Mouse (Mus musculus) forebrain, embryonic 13.5 days (tissue): ENCODE data around the gene Spout1. TPM values are rescaled to one million over a fixed set of nuclear protein-coding genes. Genes with fewer than 3 reads are reported as not detected.
"Not testable (repeated sequence)": the region's sequence is repeated elsewhere in the genome, so short reads cannot be mapped to it uniquely, and the experiment has no call there.

Experiments used
- ATAC-seq: fragments of 200-750 bp; cut with Nextera tagmentation; 2 replicates; pipeline ENCODE4 v1.8.0; 2017
- H3K27ac ChIP-seq: fragments of 300-500 bp; sonication (generic); 2 replicates; pipeline ENCODE4 v1.5.1; 2015; ENCODE audit warnings: inconsistent platforms, mild to moderate bottlenecking, moderate library complexity
- H3K27me3 ChIP-seq: fragments of 300-500 bp; sonication (generic); 2 replicates; pipeline ENCODE4 v1.6.1; 2015; ENCODE audit warnings: mild to moderate bottlenecking, inconsistent platforms
- H3K36me3 ChIP-seq: fragments of 300-500 bp; sonication (generic); 2 replicates; pipeline ENCODE4 v1.6.1; 2015; ENCODE audit warnings: mild to moderate bottlenecking, inconsistent platforms; ENCODE audit not compliant: poor library complexity, severe bottlenecking
- H3K4me1 ChIP-seq: fragments of 300-500 bp; sonication (generic); 2 replicates; pipeline ENCODE4 v1.6.1; 2015; ENCODE audit warnings: inconsistent platforms
- H3K4me2 ChIP-seq: fragments of 300-500 bp; sonication (generic); 2 replicates; pipeline ENCODE4 v1.6.1; 2015; ENCODE audit warnings: inconsistent platforms, mild to moderate bottlenecking, moderate library complexity
- H3K4me3 ChIP-seq: fragments of 300-500 bp; sonication (generic); 2 replicates; pipeline ENCODE4 v1.5.1; 2015; ENCODE audit warnings: mild to moderate bottlenecking, inconsistent platforms
- H3K9ac ChIP-seq: fragments of 300-500 bp; sonication (generic); 2 replicates; pipeline ENCODE4 v1.6.1; 2015; ENCODE audit warnings: mild to moderate bottlenecking, inconsistent platforms
- H3K9me3 ChIP-seq: fragments of 300-500 bp; sonication (generic); replicated peaks from 2 replicates; pipeline ENCODE4 v1.6.1; 2016; ENCODE audit warnings: inconsistent platforms
- WGBS: fragments of 180-500 bp; shearing (Covaris S2); methylation state at CpG from one replicate; pipeline ENCODE4 v1.1.7; 2015; 5-methylcytosine and 5-hydroxymethylcytosine counted together
- polyA plus RNA-seq: library from polyadenylated mRNA; unstranded; fragments of >200 nt; fragmentation: Nextera tagmentation; extraction: Ambion mirVana; gene quantifications from 2 replicates; pipeline ENCODE4 v1.2.1, GENCODE M21; 2015

The Spout1 gene
- polyA plus RNA-seq, 1 experiment from 2014 or later: 62.1 TPM

- Histone ChIP-seq H3K36me3 (peaks cover 44% of the 10 kb centered on the region), H3K4me2 (no peak overlapping the region), H3K27ac (no peak overlapping the region), H3K9me3 (no peaks in the 10 kb centered on the region), H3K9ac (no peak overlapping the region), H3K4me1 (peaks cover 22% of the 10 kb centered on the region), H3K27me3 (no peaks in the 10 kb centered on the region), H3K4me3 (no peak overlapping the region)
- WGBS: 91% methylated on average over 8 of the region's 8 CpGs
- ATAC-seq: no peak
These were observed 2.4 kb downstream of the Spout1 start for GRCm38 (mm10) chr2:30175897-30176296.

GRCm38 (mm10) chr2:30173541-30174240, 4.6 kb downstream of the Spout1 start:
- ATAC-seq: no peak
- Histone ChIP-seq H3K27me3 (no peaks in the 10 kb centered on the region), H3K36me3 (peaks cover 44% of the 10 kb centered on the region), H3K4me2 (no peak overlapping the region), H3K27ac (no peak overlapping the region), H3K4me1 (peaks cover 22% of the 10 kb centered on the region), H3K9ac (no peak overlapping the region), H3K9me3 (no peaks in the 10 kb centered on the region), H3K4me3 (no peak overlapping the region)
- 96% methylated on average over 20 of the region's 20 CpGs for WGBS

GRCm38 (mm10) chr2:30171997-30172382, 6.3 kb downstream of the Spout1 start:
- peaks cover 8% of the 10 kb centered on the region; the same call in 1 of the 2 replicates for H3K9me3 ChIP-seq
- H3K4me3 ChIP-seq: peak overlapping the region; percentile 63
- 1% methylated on average over 19 of the region's 19 CpGs for WGBS
- peak overlapping the region; percentile 76 for H3K9ac ChIP-seq
- H3K27ac ChIP-seq: peak overlapping the region; percentile 91
- peaks cover 12% of the 10 kb centered on the region for H3K4me1 ChIP-seq
- peaks cover 44% of the 10 kb centered on the region for H3K36me3 ChIP-seq
- ATAC-seq: peak; percentile 46
- peak overlapping the region; percentile 91 for H3K4me2 ChIP-seq
- H3K27me3 ChIP-seq: no peaks in the 10 kb centered on the region

- ATAC-seq: peak; percentile 96
- H3K27me3 ChIP-seq: no peaks in the 10 kb centered on the region
- peak within 1 kb of the TSS; percentile 91 for H3K27ac ChIP-seq
- peak within 1 kb of the TSS; percentile 63 for H3K4me3 ChIP-seq
- H3K9ac ChIP-seq: peak within 1 kb of the TSS; percentile 76
- peak within 1 kb of the TSS; percentile 91 for H3K4me2 ChIP-seq
- H3K36me3 ChIP-seq: peaks cover 41% of the 10 kb centered on the region
- H3K4me1 ChIP-seq: peaks cover 11% of the 10 kb centered on the region
- peaks cover 13% of the 10 kb centered on the region for H3K9me3 ChIP-seq
- WGBS: under 1% methylated on average over 75 of the region's 75 CpGs
These were observed 6.8 kb downstream of the Spout1 start, which contains the start of gene Endog for GRCm38 (mm10) chr2:30171371-30171996. TSS of gene Endog (plus strand) at chr2:30171493.

GRCm38 (mm10) chr2:30166677-30167076, 11.6 kb downstream of the Spout1 start:
- H3K4me1 ChIP-seq: peaks cover 3% of the 10 kb centered on the region; the same call in 1 of the 2 replicates
- no peak overlapping the region for H3K4me3 ChIP-seq
- no peaks in the 10 kb centered on the region for H3K27me3 ChIP-seq
- no peak for ATAC-seq
- H3K4me2 ChIP-seq: no peak overlapping the region
- no peaks in the 10 kb centered on the region for H3K36me3 ChIP-seq
- no peak overlapping the region for H3K9ac ChIP-seq
- no peak overlapping the region for H3K27ac ChIP-seq
- WGBS: 63% methylated on average over 4 of the region's 4 CpGs
- peaks cover 17% of the 10 kb centered on the region for H3K9me3 ChIP-seq

- 57% methylated on average over 9 of the region's 9 CpGs for WGBS
- Histone ChIP-seq H3K4me3 (no peak overlapping the region), H3K4me2 (no peak overlapping the region), H3K4me1 (no peaks in the 10 kb centered on the region), H3K27me3 (no peaks in the 10 kb centered on the region), H3K9ac (no peak overlapping the region), H3K27ac (no peak overlapping the region), H3K9me3 (peaks cover 17% of the 10 kb centered on the region), H3K36me3 (no peaks in the 10 kb centered on the region)
- ATAC-seq: no peak
These were observed 13.8 kb downstream of the Spout1 start for GRCm38 (mm10) chr2:30164340-30164932.

- H3K27ac ChIP-seq: no peak overlapping the region
- H3K4me3 ChIP-seq: no peak overlapping the region
- ATAC-seq: no peak
- no peak overlapping the region for H3K9ac ChIP-seq
- no peaks in the 10 kb centered on the region for H3K36me3 ChIP-seq
- H3K4me2 ChIP-seq: no peak overlapping the region
- peaks cover 7% of the 10 kb centered on the region for H3K9me3 ChIP-seq
- no peaks in the 10 kb centered on the region for H3K4me1 ChIP-seq
- no peaks in the 10 kb centered on the region for H3K27me3 ChIP-seq
These were observed 16.4 kb downstream of the Spout1 start for GRCm38 (mm10) chr2:30161809-30162208.

- not testable (repeated sequence) for ATAC-seq, H3K27me3 ChIP-seq
These were observed 18.4 kb downstream of the Spout1 start for GRCm38 (mm10) chr2:30159871-30160270.

GRCm38 (mm10) chr2:30152616-30153015, 25.6 kb downstream of the Spout1 start:
- Histone ChIP-seq H3K27me3 (no peaks in the 10 kb centered on the region), H3K27ac (no peak overlapping the region), H3K4me1 (no peaks in the 10 kb centered on the region), H3K36me3 (peaks cover 44% of the 10 kb centered on the region), H3K4me3 (no peak overlapping the region), H3K9me3 (no peaks in the 10 kb centered on the region), H3K9ac (no peak overlapping the region), H3K4me2 (no peak overlapping the region)
- no peak for ATAC-seq
- WGBS: 85% methylated on average over 8 of the region's 8 CpGs

More at GRCm38 (mm10) chr2:30159871-30160270, 18.4 kb downstream of the Spout1 start:
- not testable (repeated sequence) for H3K4me3 ChIP-seq, H3K9ac ChIP-seq, H3K4me2 ChIP-seq, H3K27ac ChIP-seq, H3K9me3 ChIP-seq, H3K36me3 ChIP-seq, H3K4me1 ChIP-seq
- WGBS: 89% methylated on average over 7 of the region's 10 CpGs

GRCm38 (mm10) chr2:30151840-30152239, 26.4 kb downstream of the Spout1 start:
- Histone ChIP-seq H3K36me3 (peaks cover 51% of the 10 kb centered on the region), H3K9ac (no peak overlapping the region), H3K9me3 (no peaks in the 10 kb centered on the region), H3K4me2 (no peak overlapping the region), H3K27me3 (no peaks in the 10 kb centered on the region), H3K4me1 (no peaks in the 10 kb centered on the region), H3K4me3 (no peak overlapping the region), H3K27ac (no peak overlapping the region)
- 91% methylated on average over 11 of the region's 11 CpGs for whole genome bisulfite sequencing
- ATAC-seq: no peak

- H3K27ac ChIP-seq: no peak overlapping the region
- no peak overlapping the region for H3K9ac ChIP-seq
- H3K9me3 ChIP-seq: no peaks in the 10 kb centered on the region
- WGBS: 97% methylated on average over 4 of the region's 4 CpGs
- no peak overlapping the region for H3K4me2 ChIP-seq
- H3K4me1 ChIP-seq: no peaks in the 10 kb centered on the region
- ATAC-seq: no peak
- no peaks in the 10 kb centered on the region for H3K27me3 ChIP-seq
- H3K4me3 ChIP-seq: no peak overlapping the region
- H3K36me3 ChIP-seq: peaks cover 93% of the 10 kb centered on the region
These were observed 30.8 kb downstream of the Spout1 start for GRCm38 (mm10) chr2:30147466-30147865.

GRCm38 (mm10) chr2:30144436-30144835, 33.8 kb downstream of the Spout1 start:
- Histone ChIP-seq H3K4me3 (no peak overlapping the region), H3K9me3 (no peaks in the 10 kb centered on the region), H3K4me2 (no peak overlapping the region), H3K36me3 (peaks cover 93% of the 10 kb centered on the region), H3K4me1 (no peaks in the 10 kb centered on the region), H3K9ac (no peak overlapping the region), H3K27ac (no peak overlapping the region), H3K27me3 (no peaks in the 10 kb centered on the region)
- 94% methylated on average over 4 of the region's 4 CpGs for WGBS
- ATAC-seq: no peak
